Mouse (Mus musculus) spleen, adult 2 months (tissue): ENCODE measurements around the gene Lrrtm3.

Experiments
- CTCF ChIP-seq: fragments of 200-500 bp; IDR thresholded peaks from 2 replicates; pipeline ENCODE4 v1.5.1; 2011; ENCODE audit warnings: mild to moderate bottlenecking, inconsistent platforms; ENCODE audit not compliant: insufficient read depth, insufficient read length, insufficient replicate concordance; ENCODE audit errors: extremely low read depth
- POLR2A ChIP-seq: fragments of 200-500 bp; IDR thresholded peaks from 2 replicates; pipeline ENCODE4 v1.6.1; 2011; ENCODE audit warnings: low read depth, low read length, inconsistent platforms

DNA sequence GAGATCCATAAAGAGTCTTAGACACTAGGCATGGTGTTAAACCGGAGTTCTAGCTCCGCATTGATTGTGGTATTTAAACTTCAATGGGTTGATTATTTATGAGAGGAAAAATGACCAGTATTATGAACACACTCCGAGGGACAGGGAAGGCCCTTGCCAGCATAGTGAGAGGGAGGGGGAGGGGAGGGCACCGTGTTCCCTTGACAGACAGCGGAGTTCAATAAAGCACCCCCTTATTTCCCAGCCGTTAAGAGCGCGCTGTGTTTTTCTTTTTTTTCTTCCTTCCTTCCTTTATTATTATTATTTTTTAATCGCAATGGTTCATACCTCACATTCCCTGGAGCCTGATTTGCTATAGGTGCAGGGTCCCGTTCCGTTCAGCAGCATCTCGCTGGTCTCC lies 2.6 kb downstream of the Lrrtm3 start:
- no peak for TF ChIP-seq POLR2A
- no peak for TF ChIP-seq CTCF
